Mouse (Mus musculus) testis, adult 2 months (tissue): ENCODE results near the gene 1700007K13Rik.
"Not testable (repeated sequence)": the region's sequence is repeated elsewhere in the genome, so short reads cannot be mapped to it uniquely, and the experiment has no call there.

ENCODE experiments used
- CTCF ChIP-seq: fragments of 200-500 bp; IDR thresholded peaks from 2 replicates; pipeline ENCODE4 v1.5.1; 2012; ENCODE audit warnings: low read depth, mild to moderate bottlenecking, inconsistent platforms, low read length, moderate library complexity; ENCODE audit not compliant: control insufficient read depth, insufficient read depth, insufficient replicate concordance
- POLR2A ChIP-seq: fragments of 200-500 bp; IDR thresholded peaks from 2 replicates; pipeline ENCODE4 v1.6.1; 2012; ENCODE audit warnings: low read depth, mild to moderate bottlenecking, inconsistent platforms, low read length, moderate library complexity; ENCODE audit not compliant: control insufficient read depth

DNA sequence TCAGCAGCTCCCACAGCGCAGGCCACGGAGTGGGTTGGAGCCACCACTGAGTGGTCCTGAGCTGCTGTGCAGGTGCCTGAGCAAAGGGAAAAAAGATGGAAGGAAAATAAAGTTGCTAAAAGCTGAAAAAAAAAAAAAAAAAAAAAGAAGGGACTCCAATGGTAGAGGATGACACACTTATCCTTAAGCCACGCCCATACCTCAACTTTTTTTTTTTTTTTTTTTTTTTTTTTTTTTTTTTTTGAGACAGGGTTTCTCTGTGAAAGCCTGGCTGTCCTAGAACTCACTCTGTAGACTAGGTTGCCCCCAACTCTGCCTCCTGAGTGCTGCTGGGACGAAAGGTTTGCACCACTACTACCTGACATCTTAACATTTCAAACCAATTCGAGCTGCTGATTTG lies 11.9 kb upstream of the 1700007K13Rik start:
- not testable (repeated sequence) for TF ChIP-seq CTCF, POLR2A
